ENCODE assay signal across 24 mouse cellular contexts in the genomic region with DNA sequence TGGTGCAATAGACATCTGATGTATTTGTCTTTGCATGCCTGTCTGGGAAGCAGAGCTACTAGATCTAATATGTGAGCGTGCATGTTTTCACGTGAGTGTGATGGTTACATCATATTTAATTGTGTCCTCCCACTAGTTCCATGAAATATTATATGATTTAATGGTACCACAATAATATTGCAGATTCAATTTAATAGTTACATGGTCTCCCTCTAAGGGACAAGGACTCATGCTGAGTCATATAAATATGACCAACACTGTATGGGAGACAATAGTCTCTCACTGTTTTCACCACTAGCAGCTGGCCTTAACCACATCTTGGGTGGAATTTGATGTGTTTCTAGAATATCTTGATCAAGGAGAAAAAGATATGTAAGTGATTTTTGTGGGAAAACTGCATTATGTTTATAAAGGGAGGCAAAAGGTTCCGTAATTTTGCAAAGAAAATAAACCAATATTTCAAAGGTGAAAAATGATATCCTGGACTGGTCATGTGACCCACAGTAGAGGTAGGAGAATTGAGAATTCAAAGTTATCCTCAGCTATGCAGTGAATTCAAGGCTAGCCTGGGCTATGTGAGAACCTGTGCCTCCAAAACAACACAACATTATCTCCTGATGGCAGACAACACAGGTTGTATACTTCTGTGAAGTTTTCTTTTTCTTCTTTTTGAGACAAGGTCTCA. TPM values are rescaled to one million over a fixed set of nuclear protein-coding genes. Genes with fewer than 3 reads are reported as not detected.
DNase-seq lines count a peak whose midpoint lies in the region; ATAC-seq and TF ChIP-seq lines count a peak whose summit lies in the region.
"Had no signal": no experiment of that assay in that cellular context is flagged by ENCODE, and none has a peak within 500 bp of the region (broad histone marks: within the 10 kb centered on the region; RNA-seq: fewer than 3 reads in every experiment).

No protein-coding gene starts in this region.

- no peaks in the 10 kb centered on the region for H3K79me2 ChIP-seq in C2C12 (ENCODE audit: control insufficient read depth, insufficient read depth)

- no peak for ATAC-seq in liver, embryonic 11.5 days (replicated peaks; ENCODE audit: low FRiP score)
- ATAC-seq: forebrain, embryonic 13.5 days; forebrain, embryonic 15.5 days; forebrain, postnatal 0 days; Patski had no signal

- H3K79me3 ChIP-seq in C2C12 (ENCODE audit: low read depth), result no peaks in the 10 kb centered on the region

- no peaks in the 10 kb centered on the region for H3K36me3 ChIP-seq in C2C12 (ENCODE audit: control insufficient read depth, insufficient read depth)
- H3K36me3 ChIP-seq in liver, embryonic 11.5 days (ENCODE audit: control insufficient read depth, insufficient read depth, low read length), result no peaks in the 10 kb centered on the region
- H3K36me3 ChIP-seq: embryonic facial prominence, embryonic 13.5 days; embryonic facial prominence, embryonic 15.5 days; forebrain, embryonic 15.5 days; G1E had no signal

- no peak overlapping the region for H3K4me2 ChIP-seq in liver, embryonic 11.5 days
- H3K4me2 ChIP-seq: embryonic facial prominence, embryonic 13.5 days; embryonic facial prominence, embryonic 15.5 days; forebrain, embryonic 13.5 days; forebrain, embryonic 15.5 days had no signal

- intact Hi-C loops in left cerebral cortex, postnatal 4 days (cut with DNase I), result no loop called here

- H3ac ChIP-seq in C2C12 (ENCODE audit: control insufficient read depth, insufficient read length, low read depth), result no peak overlapping the region

- peak overlapping the region; percentile 72; the same call in 1 of the 2 replicates for H3K27ac ChIP-seq in embryonic fibroblast, embryonic 13.5 days (ENCODE audit: insufficient read depth, low read length)
- H3K27ac ChIP-seq in liver, embryonic 11.5 days (ENCODE audit: low read depth, low read length), result no peak overlapping the region
- H3K27ac ChIP-seq: embryonic facial prominence, embryonic 13.5 days; embryonic facial prominence, embryonic 15.5 days; forebrain, embryonic 13.5 days; forebrain, embryonic 15.5 days had no signal

- no peak overlapping the region for H3K4me3 ChIP-seq in C2C12 (ENCODE audit: insufficient read depth, poor library complexity, severe bottlenecking)
- H3K4me3 ChIP-seq in embryonic fibroblast, embryonic 13.5 days (ENCODE audit: insufficient read depth, low read length), result no peak overlapping the region
- no peak overlapping the region for H3K4me3 ChIP-seq in liver, embryonic 11.5 days (ENCODE audit: low read depth, low read length)
- H3K4me3 ChIP-seq: embryonic facial prominence, embryonic 13.5 days; embryonic facial prominence, embryonic 15.5 days; forebrain, embryonic 13.5 days; forebrain, embryonic 15.5 days had no signal

- no peak for TF ChIP-seq CTCF in C2C12 (IDR thresholded peaks at IDR 0.05; ENCODE audit: control insufficient read depth, insufficient read depth, insufficient read length)
- TF ChIP-seq CTCF in embryonic fibroblast, embryonic 13.5 days (IDR thresholded peaks at IDR 0.05; ENCODE audit: borderline replicate concordance, insufficient read depth, low read length), result no peak

- H3K9me3 ChIP-seq in liver, embryonic 11.5 days (ENCODE audit: control insufficient read depth, low read length), result no peaks in the 10 kb centered on the region
- H3K9me3 ChIP-seq: embryonic facial prominence, embryonic 13.5 days; embryonic facial prominence, embryonic 15.5 days; forebrain, embryonic 13.5 days; forebrain, embryonic 15.5 days; G1E had no signal

- peaks cover 10% of the 10 kb centered on the region; the same call in 1 of the 2 replicates for H3K4me1 ChIP-seq in embryonic fibroblast, embryonic 13.5 days (ENCODE audit: control insufficient read depth, insufficient read depth, low read length)
- no peaks in the 10 kb centered on the region for H3K4me1 ChIP-seq in liver, embryonic 11.5 days (replicated peaks; ENCODE audit: control insufficient read depth, insufficient read depth, low read length)
- H3K4me1 ChIP-seq: forebrain, embryonic 15.5 days had no signal

- TF ChIP-seq POLR2A in embryonic fibroblast, embryonic 13.5 days (IDR thresholded peaks at IDR 0.05; ENCODE audit: low read depth, low read length), result no peak

- H3K9ac ChIP-seq in liver, embryonic 11.5 days (ENCODE audit: low read depth, low read length), result no peak overlapping the region
- H3K9ac ChIP-seq: embryonic facial prominence, embryonic 13.5 days; embryonic facial prominence, embryonic 15.5 days; forebrain, embryonic 13.5 days; forebrain, embryonic 15.5 days; forebrain, postnatal 0 days had no signal

- WGBS in liver, embryonic 11.5 days, result 91% methylated on average over 3 of the region's 3 CpGs

- peak; percentile 35 for DNase-seq in 3T3-L1 (ENCODE audit: low read depth, low spot score)
- DNase-seq in left cerebral cortex, postnatal 4 days, result no peak
- DNase-seq in layer of hippocampus, postnatal 25 days (ENCODE audit: extremely low spot score in 1 of 2, low spot score in 1 of 2), result no peak
- no peak for DNase-seq in liver, embryonic 11.5 days (ENCODE audit: low spot score)
- DNase-seq: adrenal gland, adult 2 months; adrenal gland, postnatal 10 days; adrenal gland, postnatal 25 days; B cell, adult 2 months; cerebellum, adult 11 months; cerebellum, adult 18-20 months; cerebellum, adult 8-10 months; cerebellum, adult 9-11 months; cerebellum, postnatal 14 days; cerebellum, postnatal 36 days; embryo, embryonic 11 days; forebrain, postnatal 0 days had no signal

- H3K27me3 ChIP-seq in C2C12 (ENCODE audit: control insufficient read depth, insufficient read depth, insufficient read length), result no peaks in the 10 kb centered on the region
- no peaks in the 10 kb centered on the region for H3K27me3 ChIP-seq in liver, embryonic 11.5 days (replicated peaks; ENCODE audit: control insufficient read depth, insufficient read depth, low read length)
- H3K27me3 ChIP-seq: embryonic facial prominence, embryonic 13.5 days; embryonic facial prominence, embryonic 15.5 days; forebrain, embryonic 13.5 days; forebrain, embryonic 15.5 days; Patski had no signal

TF ChIP-seq in C2C12, 6 proteins besides CTCF, POLR2A, EP300 and RAD21:
- TF ChIP-seq USF1 (IDR thresholded peaks at IDR 0.05; ENCODE audit: low read depth), result peak; percentile 95
- no peak for TF ChIP-seq MAX (IDR thresholded peaks at IDR 0.05)
- peak; percentile 53 for TF ChIP-seq CEBPB (IDR thresholded peaks at IDR 0.05; ENCODE audit: low read depth)
- TF ChIP-seq FOSL1 (IDR thresholded peaks at IDR 0.05; ENCODE audit: insufficient read depth, low read length, poor library complexity, severe bottlenecking), result peak; percentile 87
- peak; percentile 83 for TF ChIP-seq MYOD1 (IDR thresholded peaks at IDR 0.05; ENCODE audit: control insufficient read depth, insufficient read length, low read depth)
- no peak for TF ChIP-seq MYOG (IDR thresholded peaks at IDR 0.05; ENCODE audit: control insufficient read depth, extremely low read depth, insufficient read length)
TF ChIP-seq in C2C12: peak in this region for 4.

RNA-seq across cellular contexts. Expression of gene Plpp1, which starts 26.5 kb away (rescaled TPM):
- polyA plus RNA-seq in C2C12 (2012; fragmentation: generic; extraction: Trizol), result 29.1 TPM
- polyA plus RNA-seq in embryonic fibroblast, embryonic 13.5 days (2011; ENCODE audit: insufficient read length, low read depth, missing spikeins), result 175 and 205 TPM in 2 replicates
- total RNA-seq in left cerebral cortex, postnatal 4 days (2021), result 10 to 100 TPM; 32.1 to 32.9 TPM
- 10 to 100 TPM; 30.9 to 33.1 TPM for total RNA-seq in layer of hippocampus, postnatal 25 days (2021)
- 27.4 and 29.1 TPM in 2 replicates for polyA plus RNA-seq in liver, embryonic 11.5 days (2014; fragmentation: Nextera tagmentation; extraction: Ambion mirVana)
